Mouse (Mus musculus) kidney, adult 2 months (tissue): ENCODE measurements around the gene Itgb5.

Experiments used
- CTCF ChIP-seq: fragments of 200-500 bp; conservative IDR thresholded peaks from 2 replicates; pipeline ENCODE4 v1.5.1; 2011; ENCODE audit warnings: low read depth, mild to moderate bottlenecking, control low read depth, low read length, moderate library complexity, mixed read lengths; ENCODE audit not compliant: insufficient read depth, insufficient read length
- POLR2A ChIP-seq: fragments of 200-500 bp; IDR thresholded peaks from one replicate; pipeline ENCODE4 v1.6.1; 2011; ENCODE audit warnings: low read depth, low read length, control low read depth

- no peak for TF ChIP-seq CTCF
- TF ChIP-seq POLR2A, result no peak
Measured at GRCm38 (mm10) chr16:33904553-33904952, 75.1 kb downstream of the Itgb5 start.
